Mouse (Mus musculus): ENCODE data around the gene Sord.

GRCm38 (mm10) chr2:122264690-122265089 is 30.1 kb downstream of the Sord start:
- TF ChIP-seq CTCF (IDR thresholded peaks at IDR 0.05; ENCODE audit: extremely low read depth, insufficient read depth, low read length) = no peak
- TF ChIP-seq POLR2A (IDR thresholded peaks at IDR 0.05; ENCODE audit: extremely low read depth, insufficient read depth, low read length) = no peak
